Mouse (Mus musculus) midbrain, embryonic 11.5 days (tissue): ENCODE data around the gene Rab4b. TPM values are rescaled to one million over a fixed set of nuclear protein-coding genes. Genes with fewer than 3 reads are reported as not detected.

Experiments used
- ATAC-seq: fragments of 200-750 bp; cut with Nextera tagmentation; 2 replicates; pipeline ENCODE4 v1.8.0; 2017; ENCODE audit warnings: moderate TSS enrichment, moderate library complexity; ENCODE audit not compliant: low FRiP score
- DNase-seq: peaks from one replicate; pipeline ENCODE4 v3.0.0; 2015; ENCODE audit warnings: low spot score; ENCODE audit errors: missing footprints
- H3K27ac ChIP-seq: fragments of 300-500 bp; sonication (generic); 2 replicates; pipeline ENCODE4 v1.5.1; 2014; ENCODE audit warnings: low read depth, low read length
- H3K27me3 ChIP-seq: fragments of 300-500 bp; sonication (generic); 2 replicates; pipeline ENCODE4 v1.6.1; 2014; ENCODE audit warnings: mild to moderate bottlenecking, low read length, moderate library complexity, mixed read lengths; ENCODE audit not compliant: control insufficient read depth, insufficient read depth
- H3K36me3 ChIP-seq: fragments of 300-500 bp; sonication (generic); 2 replicates; pipeline ENCODE4 v1.6.1; 2014; ENCODE audit warnings: mild to moderate bottlenecking, low read length, moderate library complexity, mixed read lengths; ENCODE audit not compliant: control insufficient read depth, insufficient read depth
- H3K4me1 ChIP-seq: fragments of 300-500 bp; sonication (generic); 2 replicates; pipeline ENCODE4 v1.6.1; 2014; ENCODE audit warnings: low read length; ENCODE audit not compliant: control insufficient read depth, insufficient read depth
- H3K4me2 ChIP-seq: fragments of 300-500 bp; sonication (generic); 2 replicates; pipeline ENCODE4 v1.6.1; 2014; ENCODE audit warnings: mild to moderate bottlenecking, moderate library complexity
- H3K4me3 ChIP-seq: fragments of 300-500 bp; sonication (generic); 2 replicates; pipeline ENCODE4 v1.5.1; 2014; ENCODE audit warnings: low read depth, low read length
- H3K9ac ChIP-seq: fragments of 300-500 bp; sonication (generic); 2 replicates; pipeline ENCODE4 v1.6.1; 2014; ENCODE audit warnings: low read length
- H3K9me3 ChIP-seq: fragments of 300-500 bp; sonication (generic); 2 replicates; pipeline ENCODE4 v1.6.1; 2016; ENCODE audit warnings: low read length; ENCODE audit not compliant: control insufficient read depth
- WGBS: fragments of 180-500 bp; shearing (Covaris S2); extraction: QIAGEN DNeasy Blood & Tissue Kit; methylation state at CpG from one replicate; pipeline ENCODE4 v1.1.7; 2014; 5-methylcytosine and 5-hydroxymethylcytosine counted together
- polyA plus RNA-seq: library from polyadenylated mRNA; unstranded; fragments of >200 nt; fragmentation: Nextera tagmentation; extraction: Ambion mirVana; gene quantifications from 2 replicates; pipeline ENCODE4 v1.2.1, GENCODE M21; 2014

Rab4b gene
- polyA plus RNA-seq: 57.4 and 59.1 TPM in 2 replicates

- WGBS: under 1% methylated on average over 53 of the region's 53 CpGs
- peak within 1 kb of the TSS; percentile 72 for H3K4me3 ChIP-seq
- H3K36me3 ChIP-seq: no peaks in the 10 kb centered on the region
- no peaks in the 10 kb centered on the region for H3K9me3 ChIP-seq
- H3K4me1 ChIP-seq: peaks cover 8% of the 10 kb centered on the region
- DNase-seq: peak; percentile 99
- H3K27me3 ChIP-seq: no peaks in the 10 kb centered on the region
- H3K27ac ChIP-seq: peak within 1 kb of the TSS; percentile 87
- H3K9ac ChIP-seq: peak within 1 kb of the TSS; percentile 66
- peak; percentile 98 for ATAC-seq
- H3K4me2 ChIP-seq: peak within 1 kb of the TSS; percentile 50
Observed at GRCm38 (mm10) chr7:27178324-27179216, at the start of gene Rab4b. TSS of gene Rab4b (minus strand) at chr7:27178896.

- Histone ChIP-seq H3K9me3 (no peaks in the 10 kb centered on the region), H3K27me3 (no peaks in the 10 kb centered on the region), H3K27ac (peak within 1 kb of the TSS; percentile 60), H3K4me3 (peak within 1 kb of the TSS; percentile 79), H3K36me3 (no peaks in the 10 kb centered on the region), H3K4me1 (peaks cover 29% of the 10 kb centered on the region), H3K9ac (peak within 1 kb of the TSS; percentile 80), H3K4me2 (peak within 1 kb of the TSS; percentile 66)
- peak; percentile 98 for DNase-seq
- peak; percentile 83 for ATAC-seq
- under 1% methylated on average over 48 of the region's 49 CpGs for WGBS
Observed at GRCm38 (mm10) chr7:27228281-27228821, 49.7 kb upstream of the Rab4b start, which contains the start of gene Itpkc. TSS of gene Itpkc (minus strand) at chr7:27228661.

- peak; percentile 89 for DNase-seq
- peaks cover 28% of the 10 kb centered on the region for H3K4me1 ChIP-seq
- peak overlapping the region; percentile 80 for H3K9ac ChIP-seq
- no peaks in the 10 kb centered on the region for H3K36me3 ChIP-seq
- no peak; the same call in 1 of the 2 replicates for ATAC-seq
- 4% methylated on average over 10 of the region's 10 CpGs for WGBS
- H3K4me2 ChIP-seq: peak overlapping the region; percentile 66
- no peaks in the 10 kb centered on the region for H3K9me3 ChIP-seq
- no peaks in the 10 kb centered on the region for H3K27me3 ChIP-seq
- peak overlapping the region; percentile 79 for H3K4me3 ChIP-seq
- no peak overlapping the region for H3K27ac ChIP-seq
Observed at GRCm38 (mm10) chr7:27227676-27228075, 49.0 kb upstream of the Rab4b start.

GRCm38 (mm10) chr7:27227276-27227675 lies 48.6 kb upstream of the Rab4b start:
- Histone ChIP-seq H3K4me3 (peak overlapping the region; percentile 79), H3K9me3 (no peaks in the 10 kb centered on the region), H3K27me3 (no peaks in the 10 kb centered on the region), H3K4me2 (peak overlapping the region; percentile 66), H3K27ac (no peak overlapping the region), H3K4me1 (peaks cover 28% of the 10 kb centered on the region), H3K9ac (peak overlapping the region; percentile 80), H3K36me3 (no peaks in the 10 kb centered on the region)
- ATAC-seq: no peak
- 42% methylated on average over 9 of the region's 9 CpGs for WGBS
- DNase-seq: no peak

GRCm38 (mm10) chr7:27224877-27225575 lies 46.3 kb upstream of the Rab4b start:
- Histone ChIP-seq H3K36me3 (0 out of 2 replicates have a peak, but pooled peaks cover 2% of the 10 kb centered on the region), H3K9ac (0 out of 2 replicates have a peak overlapping the region, but pooled peaks have one; percentile 21), H3K9me3 (no peaks in the 10 kb centered on the region), H3K4me2 (no peak overlapping the region), H3K4me3 (no peak overlapping the region), H3K27ac (no peak overlapping the region), H3K4me1 (peaks cover 28% of the 10 kb centered on the region), H3K27me3 (no peaks in the 10 kb centered on the region)
- WGBS: 80% methylated on average over 11 of the region's 11 CpGs
- no peak for ATAC-seq
- no peak for DNase-seq

- Histone ChIP-seq H3K4me3 (no peak overlapping the region), H3K36me3 (0 out of 2 replicates have a peak, but pooled peaks cover 2% of the 10 kb centered on the region), H3K27me3 (no peaks in the 10 kb centered on the region), H3K4me2 (no peak overlapping the region), H3K4me1 (peaks cover 27% of the 10 kb centered on the region), H3K27ac (no peak overlapping the region), H3K9me3 (no peaks in the 10 kb centered on the region), H3K9ac (no peak overlapping the region)
- no peak for ATAC-seq
- no peak for DNase-seq
- 90% methylated on average over 1 of the region's 1 CpGs for WGBS
Observed at GRCm38 (mm10) chr7:27222538-27222937, 43.8 kb upstream of the Rab4b start.

GRCm38 (mm10) chr7:27221939-27222338 lies 43.2 kb upstream of the Rab4b start:
- Histone ChIP-seq H3K4me3 (no peak overlapping the region), H3K36me3 (0 out of 2 replicates have a peak, but pooled peaks cover 4% of the 10 kb centered on the region), H3K4me2 (no peak overlapping the region), H3K27me3 (no peaks in the 10 kb centered on the region), H3K4me1 (peaks cover 21% of the 10 kb centered on the region), H3K27ac (no peak overlapping the region), H3K9me3 (no peaks in the 10 kb centered on the region), H3K9ac (no peak overlapping the region)
- DNase-seq (no peak), ATAC-seq (no peak)
- whole genome bisulfite sequencing: 89% methylated on average over 6 of the region's 6 CpGs

- no peak for ATAC-seq
- H3K9me3 ChIP-seq: no peaks in the 10 kb centered on the region
- peaks cover 4% of the 10 kb centered on the region; the same call in 1 of the 2 replicates for H3K4me1 ChIP-seq
- H3K4me2 ChIP-seq: no peak overlapping the region
- DNase-seq: no peak
- H3K27me3 ChIP-seq: no peaks in the 10 kb centered on the region
- WGBS: 80% methylated on average over 11 of the region's 11 CpGs
- no peak overlapping the region for H3K9ac ChIP-seq
- H3K27ac ChIP-seq: no peak overlapping the region
- no peak overlapping the region for H3K4me3 ChIP-seq
- H3K36me3 ChIP-seq: 0 out of 2 replicates have a peak, but pooled peaks cover 5% of the 10 kb centered on the region
Observed at GRCm38 (mm10) chr7:27219937-27220336, 41.2 kb upstream of the Rab4b start.
